Mouse (Mus musculus) MEL (cell line): Measurements from ENCODE around the gene Tnf.

Source experiments
- CHD2 ChIP-seq: IDR thresholded peaks from 2 replicates; pipeline ENCODE4 v1.6.1; 2011; ENCODE audit warnings: low read length, improper control_type of control experiment
- CTCF ChIP-seq, 3 experiments: IDR thresholded peaks in 2 of 3; conservative IDR thresholded peaks in 1 of 3; 2 replicates each; pipeline ENCODE4 v1.5.1; 2011 to 2012; ENCODE audit warnings: low read length in 3 of 3, low read depth in 2 of 3, mild to moderate bottlenecking in 2 of 3, improper control_type of control experiment in 1 of 3, inconsistent platforms in 1 of 3, mixed read lengths in 1 of 3, moderate library complexity in 1 of 3; ENCODE audit not compliant: control insufficient read depth in 1 of 3, insufficient read depth in 1 of 3, poor library complexity in 1 of 3, severe bottlenecking in 1 of 3
- EP300 ChIP-seq, 2 experiments: IDR thresholded peaks; 2 replicates each; pipeline ENCODE4 v1.6.1; 2011; ENCODE audit warnings: improper control_type of control experiment in 2 of 2, low read length in 2 of 2, low read depth in 1 of 2, mild to moderate bottlenecking in 1 of 2
- GATA1 ChIP-seq: IDR thresholded peaks from 2 replicates; pipeline ENCODE4 v1.6.1; 2011; ENCODE audit warnings: low read depth, low read length, improper control_type of control experiment
- MAX ChIP-seq: IDR thresholded peaks from 2 replicates; pipeline ENCODE4 v1.6.1; 2011; ENCODE audit warnings: low read length, improper control_type of control experiment
- USF1 ChIP-seq: IDR thresholded peaks from 2 replicates; pipeline ENCODE4 v1.6.1; 2014; ENCODE audit warnings: low read depth, mild to moderate bottlenecking, inconsistent platforms, low read length, improper control_type of control experiment, moderate library complexity

GRCm38 (mm10) chr17:35247144-35247543, 45.3 kb upstream of the Tnf start:
- TF ChIP-seq CTCF (IDR thresholded peaks at IDR 0.05 in 2 of 3, conservative IDR thresholded peaks at IDR 0.05 in 1 of 3; ENCODE audit: control insufficient read depth in 1 of 3, insufficient read depth in 1 of 3, low read depth in 2 of 3, low read length in 3 of 3, poor library complexity in 1 of 3, severe bottlenecking in 1 of 3) = no peak
- no peak for TF ChIP-seq CHD2
- no peak for TF ChIP-seq EP300 (IDR thresholded peaks at IDR 0.05; ENCODE audit: low read depth in 1 of 2, low read length in 2 of 2)
- TF ChIP-seq USF1 = no peak
- no peak for TF ChIP-seq GATA1
- TF ChIP-seq MAX = no peak
